Mouse (Mus musculus) fat pad, adult 2 months (tissue): ENCODE results near the gene Tbx21.

Experiments used
- DNase-seq: peaks from one replicate; pipeline ENCODE4 v3.0.0-alpha.2; 2011; ENCODE audit warnings: low read depth, low spot score; ENCODE audit errors: extremely low read depth

Tbx21 gene

DNA sequence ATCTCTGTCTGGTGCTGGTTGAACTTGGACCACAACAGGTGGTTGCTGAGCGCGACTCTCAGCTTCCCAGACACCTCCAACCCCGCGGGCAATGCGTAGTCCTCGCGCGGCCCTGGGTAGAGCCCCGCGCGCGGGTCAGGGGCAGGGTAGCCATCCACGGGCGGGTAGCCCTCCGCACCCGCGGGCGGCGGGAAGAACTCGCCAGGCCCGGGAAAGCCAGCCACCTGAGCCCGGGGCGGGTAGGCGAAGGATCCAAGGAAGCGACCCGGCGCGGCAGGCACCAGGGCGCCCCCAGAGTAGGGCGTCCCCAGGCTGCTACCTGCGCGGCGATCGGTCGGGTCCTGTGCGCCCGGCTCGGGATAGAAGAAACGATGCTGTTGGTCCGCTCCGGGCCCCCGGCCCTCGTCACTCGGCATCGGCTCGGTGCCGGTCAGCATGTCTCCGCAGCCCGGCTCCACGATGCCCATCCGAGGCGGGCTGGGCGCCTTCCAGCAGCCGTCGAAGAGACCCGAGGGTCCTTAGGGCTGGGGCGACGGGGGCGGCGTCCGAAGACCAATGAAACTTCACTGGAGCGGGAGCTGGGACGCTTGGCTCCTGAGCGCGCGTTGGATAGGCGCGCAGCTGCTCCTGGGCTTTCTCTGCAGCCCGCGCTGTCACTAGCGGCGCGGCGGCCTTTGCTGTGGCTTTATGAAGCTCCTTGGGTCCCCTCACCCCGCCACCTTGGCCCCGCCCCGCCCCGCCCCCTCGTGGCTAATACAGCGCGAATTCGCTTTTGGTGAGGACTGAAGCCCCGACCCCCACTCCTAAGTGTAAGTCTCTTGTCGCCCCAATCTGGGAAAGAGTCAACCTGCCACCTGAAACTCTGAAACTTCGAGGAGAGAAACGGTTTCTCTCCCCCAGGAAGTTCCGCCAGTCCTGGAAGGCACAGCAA is at the start of gene Tbx21:
Gene Tbx21, minus strand, starts transcription at position 661 of the 931 bp plus-strand sequence.
- DNase-seq: no peak

DNA sequence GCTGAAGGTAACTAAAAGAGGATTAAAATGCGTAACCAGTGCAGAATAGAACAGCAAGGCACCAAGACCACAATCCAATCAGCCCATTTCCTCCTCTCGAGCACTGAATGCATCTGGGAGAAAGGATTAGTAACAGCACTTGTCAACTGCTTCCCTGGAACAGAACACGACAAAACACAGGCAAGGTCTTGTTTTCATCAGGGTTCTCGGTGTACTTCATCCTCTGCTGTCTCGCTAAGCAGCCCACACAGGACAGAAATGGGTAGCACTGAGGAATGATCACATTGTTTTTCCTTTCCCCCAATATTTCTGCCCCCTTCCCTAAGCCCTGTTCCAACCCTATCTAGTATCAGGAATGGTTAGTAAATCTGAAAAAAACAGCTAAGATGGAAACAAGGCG is 45.2 kb upstream of the Tbx21 start:
- DNase-seq: no peak

DNA sequence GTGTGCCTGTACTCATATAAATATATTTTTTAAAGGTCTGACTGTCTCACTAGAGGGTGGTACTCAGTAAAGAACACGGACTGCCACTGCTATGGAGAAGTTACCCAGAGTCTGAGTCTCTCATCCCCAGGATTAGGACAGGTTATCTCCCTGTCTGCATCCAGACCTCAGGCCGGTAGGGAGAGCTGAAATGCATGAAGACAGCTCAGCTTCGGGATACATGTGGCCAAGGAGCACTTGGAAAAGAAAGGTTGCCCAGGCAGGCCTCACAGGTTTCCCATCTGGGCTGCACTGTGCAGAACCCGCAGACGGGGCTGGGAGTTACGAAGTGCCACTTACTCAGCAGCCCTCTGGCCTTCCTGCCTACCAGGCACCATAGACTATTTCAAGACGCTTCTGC is 41.9 kb upstream of the Tbx21 start:
- DNase-seq: no peak

DNA sequence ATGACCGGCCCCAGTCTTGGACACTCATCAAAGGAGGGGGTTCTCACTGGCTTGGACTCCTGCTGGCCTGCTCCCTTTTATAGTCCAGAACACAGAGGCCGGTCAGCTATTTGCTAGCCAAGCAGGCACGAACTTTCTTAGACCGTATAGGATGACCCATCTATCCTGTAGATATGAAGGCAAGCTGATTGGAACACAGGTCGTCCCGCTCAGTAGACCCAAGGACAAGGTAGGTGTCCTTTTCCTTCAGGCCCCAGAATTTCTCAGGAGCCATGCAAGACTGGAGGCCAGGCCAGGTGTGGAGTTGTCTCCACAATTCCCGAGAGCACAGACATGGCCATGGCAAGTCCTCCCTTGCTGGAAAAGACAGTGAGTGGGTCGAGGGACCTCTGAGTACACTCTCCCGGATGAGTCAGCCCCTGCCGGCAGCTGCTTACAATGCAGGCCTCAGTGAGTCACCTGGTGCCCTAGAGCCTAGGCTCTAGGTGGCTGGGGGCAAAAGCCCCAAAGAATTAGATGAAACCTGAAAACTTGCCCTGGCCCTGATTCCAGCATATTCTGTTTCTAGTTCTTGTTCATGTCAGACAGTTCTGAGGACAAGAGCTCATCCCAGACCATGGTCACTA is 37.6 kb upstream of the Tbx21 start:
- no peak for DNase-seq

DNA sequence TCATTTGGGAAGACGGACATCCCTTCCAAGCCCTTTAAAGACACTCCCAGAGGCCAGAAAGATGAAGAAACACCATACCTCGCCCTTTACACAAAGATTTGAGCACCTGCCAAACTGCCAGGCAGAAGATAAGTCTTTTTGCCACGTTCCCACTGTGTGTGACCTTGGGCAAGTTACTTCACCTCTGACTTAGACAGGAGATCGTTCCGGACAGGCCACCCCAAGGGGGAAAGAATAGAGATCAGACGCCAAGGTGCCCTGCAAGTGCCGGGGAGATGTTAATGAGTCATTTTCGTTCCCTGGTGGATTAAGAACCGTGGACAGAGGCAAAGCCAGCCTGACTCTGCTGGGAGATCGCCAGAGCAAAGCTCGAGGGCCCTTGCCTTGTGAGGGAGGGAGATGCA is 36.9 kb upstream of the Tbx21 start:
- peak; percentile 93 for DNase-seq

DNA sequence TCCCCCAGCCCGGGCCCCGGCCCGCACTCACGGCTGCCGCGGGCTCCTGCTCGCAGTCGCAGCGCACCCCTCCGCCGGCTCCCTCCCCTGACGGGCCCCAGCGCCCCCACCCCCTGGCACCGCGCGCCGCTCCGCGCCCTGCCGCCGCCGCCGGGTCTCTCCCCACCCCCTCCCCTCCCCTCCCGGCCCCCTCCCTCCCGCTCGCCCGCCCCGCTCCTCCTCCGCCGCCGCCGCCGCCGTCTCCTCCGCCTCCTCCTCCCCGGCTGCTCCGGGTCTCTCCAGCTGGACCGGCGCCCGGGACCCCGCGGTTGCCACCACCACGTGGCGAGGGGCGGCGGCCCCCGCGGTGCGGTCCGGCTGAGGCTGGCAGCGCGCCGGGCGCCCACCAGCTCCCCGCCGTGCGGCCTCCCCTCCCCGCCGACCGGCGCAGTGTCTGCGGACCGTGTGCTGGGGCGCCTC is 36.2 kb upstream of the Tbx21 start, which contains the start of gene Tbkbp1:
Gene Tbkbp1, minus strand, starts transcription at position 153 of the 459 bp plus-strand sequence.
- DNase-seq: no peak

DNA sequence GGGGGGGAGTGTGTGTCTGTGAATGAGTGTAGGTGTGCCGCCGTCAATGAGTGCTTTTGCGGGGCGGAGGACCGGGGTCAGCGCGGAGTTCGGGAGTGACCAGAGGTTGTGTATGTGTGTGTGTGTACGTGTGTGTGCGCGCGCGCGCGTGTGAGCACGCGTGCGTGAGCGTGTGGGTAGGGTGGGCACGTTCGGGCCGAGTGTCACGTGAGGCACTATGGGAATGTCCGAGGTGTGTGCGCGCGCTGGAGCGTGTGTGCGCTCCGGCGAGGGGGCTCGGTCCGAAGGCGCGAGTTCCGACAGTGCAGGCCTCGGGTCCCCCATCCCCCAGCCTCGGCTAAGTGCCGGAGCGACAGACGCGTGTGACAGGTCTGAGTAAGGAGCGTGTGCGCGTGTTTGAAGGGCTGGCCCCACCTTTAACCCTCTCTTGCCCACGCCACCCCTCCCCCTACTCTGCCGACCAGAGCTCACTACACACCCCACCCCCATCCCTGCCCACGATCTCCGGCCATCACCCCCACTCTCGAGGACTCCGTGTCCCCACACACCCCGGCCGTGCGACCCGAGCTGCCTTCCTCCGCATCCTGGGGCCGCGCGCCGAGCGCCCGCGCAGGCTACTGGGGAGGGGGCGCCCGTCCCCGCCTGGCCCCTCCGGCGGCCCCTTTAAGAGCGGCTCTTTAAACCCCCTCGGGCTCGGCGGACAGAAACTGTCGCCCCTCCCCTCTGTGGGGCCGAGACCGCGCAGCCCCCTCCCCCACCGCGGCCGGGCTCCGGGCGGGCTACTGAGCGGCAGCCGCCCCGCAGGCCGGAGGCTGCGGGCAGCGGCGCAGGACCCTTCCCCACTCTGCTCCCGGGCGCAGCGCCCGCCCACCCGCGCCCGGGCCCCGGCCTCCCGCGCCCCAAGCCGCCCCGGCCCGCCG is 35.5 kb upstream of the Tbx21 start:
- no peak for DNase-seq

DNA sequence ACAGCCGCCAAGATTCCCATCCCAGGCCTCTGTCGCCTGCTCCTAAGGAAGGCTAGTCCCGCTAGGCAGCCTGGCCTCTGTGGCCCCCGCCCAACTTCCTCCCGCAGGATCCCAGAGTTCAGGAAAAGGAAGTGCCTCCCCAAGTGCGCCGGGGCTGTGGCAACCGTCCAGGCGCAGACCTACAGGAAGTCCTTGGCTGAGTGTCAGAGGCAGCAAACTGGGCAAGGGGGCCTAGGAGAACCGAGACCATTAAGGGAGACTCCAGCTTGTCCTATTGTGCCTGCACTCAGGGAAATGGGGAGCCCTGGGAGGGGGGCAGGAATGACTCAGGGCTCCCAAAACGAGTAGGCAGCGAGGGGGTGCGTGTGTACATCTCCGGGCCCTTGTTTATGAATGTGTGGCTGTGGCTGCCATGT is 34.9 kb upstream of the Tbx21 start:
- DNase-seq: no peak

DNA sequence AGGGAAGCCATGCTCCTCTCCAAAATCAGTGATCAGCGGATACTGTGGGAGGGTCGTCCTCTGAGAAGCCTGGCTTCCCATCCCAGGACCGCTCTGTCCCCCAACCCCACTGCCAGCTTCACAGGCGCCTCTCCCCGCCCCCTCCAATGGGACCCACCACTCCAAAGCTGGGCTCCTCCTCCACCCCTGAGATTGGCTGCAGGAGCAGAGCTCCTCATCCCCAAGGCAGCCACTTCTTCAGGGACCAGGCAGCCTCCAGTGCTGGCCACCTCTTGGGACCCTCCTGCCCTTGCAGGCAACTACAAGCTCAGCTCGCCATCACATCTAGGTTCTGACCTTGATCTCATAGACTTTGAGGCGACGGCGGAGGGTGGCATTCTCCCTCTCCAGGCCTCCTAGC is 33.9 kb upstream of the Tbx21 start:
- DNase-seq: no peak

DNA sequence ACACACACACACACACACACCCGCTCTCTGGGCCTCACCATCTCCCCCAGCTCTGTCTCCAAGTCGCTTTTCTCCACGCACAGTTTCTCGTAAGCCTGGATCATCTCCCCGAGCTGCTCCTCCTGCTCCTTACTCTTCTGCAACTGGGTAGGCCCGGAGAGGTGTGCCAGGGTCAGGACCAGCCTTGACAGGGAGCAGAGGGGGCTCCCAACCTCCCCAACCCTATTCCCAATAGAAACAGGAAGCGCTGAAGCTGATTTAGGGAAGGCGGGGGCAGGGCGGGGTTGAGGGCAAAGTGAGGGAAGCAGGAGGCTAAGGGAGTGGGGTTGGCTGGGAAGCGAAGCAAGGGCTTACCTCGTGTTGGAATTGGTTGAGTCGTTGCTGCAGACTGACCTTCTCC is 33.5 kb upstream of the Tbx21 start:
- DNase-seq: no peak

DNA sequence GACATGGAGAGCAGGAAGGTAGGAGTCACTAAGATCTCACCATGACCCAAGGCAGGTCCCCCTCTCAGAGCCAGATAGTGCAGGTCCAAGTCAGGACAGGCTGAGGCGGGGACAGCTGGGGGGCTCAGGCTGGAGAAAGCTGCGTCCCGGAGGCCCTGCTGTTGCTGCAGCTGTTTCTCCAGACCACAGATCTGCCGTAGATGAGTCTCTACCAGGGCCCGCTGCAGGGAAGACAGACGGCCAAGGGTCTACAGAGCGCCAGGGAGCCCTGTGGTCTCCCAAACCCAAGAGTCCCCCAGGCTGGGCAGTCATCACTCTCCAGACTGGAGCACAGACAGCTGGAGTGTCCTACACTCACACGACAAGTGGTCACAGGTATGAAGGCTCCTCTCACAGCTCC is 32.2 kb upstream of the Tbx21 start:
- no peak for DNase-seq

DNA sequence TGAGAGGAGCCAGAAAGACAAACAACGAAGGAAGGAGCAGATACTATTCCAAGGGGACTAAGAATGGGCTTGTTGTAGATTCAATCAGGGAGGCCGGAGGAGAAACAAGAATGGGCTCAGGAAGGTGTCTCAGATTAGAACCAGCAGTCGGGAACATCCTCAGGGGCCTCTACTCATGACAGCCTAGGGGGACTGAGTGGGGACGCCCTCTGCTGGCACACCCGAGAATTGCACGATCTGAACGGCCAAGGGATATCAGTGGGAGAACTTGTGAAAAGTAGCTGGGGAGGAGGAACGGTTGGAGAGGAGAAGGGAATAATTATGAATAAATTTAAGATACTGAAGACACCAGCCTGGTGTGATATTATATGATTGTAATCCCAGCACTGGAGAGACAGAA is 31.6 kb upstream of the Tbx21 start:
- DNase-seq: no peak

DNA sequence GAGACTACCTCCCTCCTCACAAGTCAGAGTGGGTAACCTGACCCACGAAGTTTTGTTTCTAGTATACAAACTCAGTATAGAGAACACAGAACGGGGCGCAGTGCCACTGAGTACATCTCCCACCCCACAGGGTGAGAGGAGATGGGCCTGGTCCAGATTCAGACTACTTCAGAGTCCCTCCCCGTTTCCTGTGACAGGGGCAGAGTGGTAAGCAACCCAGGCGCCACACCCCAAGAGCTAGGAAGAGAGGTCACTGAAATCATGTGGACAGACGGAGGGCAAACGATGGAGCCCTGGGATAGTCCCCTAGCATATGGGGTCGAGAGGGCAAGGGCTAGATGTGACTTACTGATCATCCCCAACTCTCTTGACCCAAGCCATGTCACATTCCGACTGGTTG is 30.8 kb upstream of the Tbx21 start:
- DNase-seq: no peak

DNA sequence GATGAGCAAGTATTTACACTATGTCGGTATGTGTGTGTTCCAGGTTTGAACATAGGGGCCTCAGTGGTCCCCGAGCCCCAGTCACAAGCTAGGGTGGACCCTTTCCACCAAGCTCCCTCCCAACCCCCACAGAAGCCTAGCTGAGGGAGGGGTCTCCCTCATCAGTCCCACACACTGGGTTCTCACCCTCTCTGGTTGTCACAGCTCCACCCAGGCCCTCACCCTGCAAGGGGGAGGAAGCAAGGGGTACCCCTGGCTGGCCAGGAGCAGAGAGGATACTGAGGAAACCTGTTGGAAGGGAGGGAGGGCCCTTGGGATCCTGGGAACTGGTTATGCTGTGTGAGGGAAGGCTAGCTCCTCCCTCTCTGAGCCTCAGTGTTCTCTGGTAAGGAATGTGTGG is 30.2 kb upstream of the Tbx21 start:
- DNase-seq: no peak

DNA sequence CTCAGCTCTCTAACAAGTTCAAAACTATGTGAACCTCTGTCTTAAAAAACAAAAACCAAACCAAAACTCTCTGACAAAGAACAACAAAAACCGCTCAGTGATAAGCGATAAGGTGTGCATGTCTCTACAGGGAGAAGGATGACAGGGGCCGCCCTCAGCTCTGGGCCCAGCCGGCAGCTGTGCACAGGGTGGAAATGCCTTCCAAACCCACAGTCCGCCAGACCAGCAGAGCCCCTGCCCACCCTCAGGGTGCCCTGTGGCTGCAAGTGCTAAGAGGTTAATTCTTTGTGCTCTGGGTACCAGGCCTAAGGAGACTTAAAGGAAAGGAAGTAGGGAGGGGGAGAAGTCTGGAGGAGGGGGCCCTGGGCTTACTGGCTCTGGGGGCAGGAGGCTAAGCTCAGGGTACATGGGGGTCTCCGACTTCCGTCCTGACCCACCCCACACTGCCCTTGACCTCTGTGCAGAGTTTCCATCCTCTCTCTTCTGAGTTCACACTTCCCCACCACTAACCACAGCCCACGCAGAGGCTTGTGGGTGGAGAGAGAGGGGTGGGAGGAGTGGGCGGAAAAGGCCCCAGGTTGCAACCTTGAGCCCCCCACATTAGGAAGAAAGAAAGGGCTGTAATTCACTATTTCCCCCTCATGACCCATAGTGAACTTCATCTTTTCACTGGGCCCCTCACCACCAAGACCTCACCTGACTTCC is 28.2 kb upstream of the Tbx21 start:
- no peak for DNase-seq

DNA sequence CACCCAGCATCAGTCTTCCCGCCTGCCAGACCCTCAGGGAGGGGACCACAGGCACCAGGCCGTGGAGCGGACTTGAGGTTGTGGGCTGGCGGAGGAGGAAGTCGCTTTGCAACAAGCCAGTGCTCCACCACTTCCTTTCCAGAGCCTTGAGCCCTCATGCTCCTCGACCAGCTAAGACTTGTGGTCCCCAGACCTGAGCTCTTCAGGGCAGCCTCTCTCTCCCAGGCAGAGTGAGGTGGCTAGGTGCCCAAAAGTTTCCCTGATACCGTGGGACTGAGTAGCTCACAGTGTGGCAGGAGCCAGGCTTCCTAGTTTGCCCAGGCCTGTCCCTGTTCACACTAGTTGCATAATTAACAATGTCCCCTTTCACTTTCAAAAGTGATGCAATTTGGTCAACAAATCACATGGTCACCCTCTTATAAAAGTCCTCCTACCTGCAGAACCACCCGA is 27.1 kb upstream of the Tbx21 start:
- DNase-seq: peak; percentile 76

DNA sequence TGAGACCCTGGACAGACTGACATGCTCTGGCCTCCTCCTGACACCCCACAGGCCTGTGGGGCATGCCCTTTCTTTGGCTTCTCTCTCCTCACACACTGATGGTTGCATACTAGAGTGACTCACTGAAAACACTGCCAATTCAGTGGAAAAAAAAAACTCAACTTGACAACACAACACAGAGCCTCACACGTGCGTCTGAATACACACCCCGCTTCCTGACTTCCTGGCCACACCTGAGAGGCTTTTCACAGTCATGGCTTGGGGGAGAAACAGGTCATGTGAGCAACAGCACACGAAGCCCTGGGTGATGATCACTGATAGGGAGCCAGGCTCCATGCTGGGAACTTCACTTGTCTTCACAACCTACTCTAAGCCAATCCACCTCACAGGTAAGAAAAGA is 25.7 kb upstream of the Tbx21 start:
- DNase-seq: no peak

DNA sequence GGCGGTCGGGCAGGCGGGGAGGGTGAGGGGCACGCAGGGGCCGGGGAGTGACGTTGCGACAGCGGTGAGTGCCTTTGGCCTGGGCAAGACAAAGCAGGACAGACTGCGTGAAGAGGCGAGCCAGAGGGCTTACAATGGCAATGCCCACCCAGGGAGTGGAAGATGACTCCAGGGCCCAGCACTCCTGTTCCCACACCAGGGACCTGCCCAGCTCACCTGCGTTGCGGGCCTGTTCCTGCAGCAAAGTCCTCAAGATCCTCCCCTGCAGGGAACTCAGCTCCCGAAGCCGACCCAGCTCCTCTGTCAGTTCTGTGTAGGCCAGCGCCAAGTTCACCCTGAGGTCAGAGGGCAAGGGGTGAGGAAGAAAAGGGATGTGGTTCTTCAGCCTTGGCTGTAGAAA is 24.1 kb upstream of the Tbx21 start:
- DNase-seq: no peak

DNA sequence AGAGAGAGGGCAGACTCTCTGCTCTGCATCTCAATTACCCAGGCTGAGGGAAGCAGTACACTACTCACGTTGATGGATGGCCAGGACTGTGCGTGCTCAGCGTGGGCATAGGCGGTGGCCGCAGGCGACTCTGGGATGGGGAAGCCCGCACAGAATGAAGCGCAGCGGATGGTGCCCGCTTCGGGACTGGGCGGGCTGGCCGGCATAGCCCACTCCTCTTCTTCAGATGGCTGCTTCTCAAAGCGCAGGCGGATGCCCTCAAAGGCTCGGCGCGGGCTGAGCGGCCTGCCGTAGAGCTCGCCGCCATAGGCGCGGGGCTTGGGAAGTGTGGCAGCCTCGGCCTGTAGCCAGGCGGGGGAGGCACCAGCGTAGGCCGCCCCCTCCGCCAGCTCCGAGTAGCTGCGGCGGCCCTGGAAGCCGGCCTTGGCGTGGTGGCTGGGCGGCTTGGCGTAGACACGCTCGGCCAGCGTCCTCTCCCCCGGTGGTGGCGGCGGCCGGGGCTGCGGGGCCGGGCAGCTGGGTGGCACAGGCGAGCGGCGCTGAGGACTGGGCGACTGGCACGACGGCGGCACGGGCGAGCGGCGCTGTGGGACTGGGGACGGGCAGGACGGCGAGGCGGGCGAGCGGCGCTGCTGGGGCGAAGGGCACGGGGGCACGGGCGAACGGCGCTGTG is 23.6 kb upstream of the Tbx21 start:
- no peak for DNase-seq

DNA sequence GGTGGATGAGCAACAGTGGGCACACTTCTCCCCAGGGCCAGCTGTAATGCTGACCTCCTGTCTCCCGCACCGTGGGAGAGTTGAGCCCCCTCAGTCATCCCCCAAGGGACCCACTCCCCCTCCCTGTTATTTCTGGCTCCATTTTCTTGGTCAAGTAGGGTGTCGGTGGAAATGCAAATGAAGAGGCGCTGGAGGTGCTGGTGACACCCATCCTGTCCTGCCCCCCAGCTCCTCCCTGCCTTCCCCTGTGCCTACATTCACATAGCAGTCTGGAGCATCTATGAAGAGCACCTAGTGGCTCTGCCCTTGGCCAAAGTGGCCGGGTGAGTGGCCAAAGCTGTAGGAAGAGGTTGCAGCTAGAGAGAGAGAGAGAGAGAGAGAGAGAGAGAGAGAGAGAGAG is 18.1 kb upstream of the Tbx21 start:
- no peak for DNase-seq
